Mouse (Mus musculus) adrenal gland, postnatal 14 days (tissue): ENCODE results near the gene Tdrd7. TPM values are rescaled to one million over a fixed set of nuclear protein-coding genes. Genes with fewer than 3 reads are reported as not detected.
A peak's percentile ranks its signal among the peaks of the same experiment; 100 is the strongest.

Source experiments
- DNase-seq: peaks from one replicate; pipeline ENCODE4 v3.0.0; 2021; ENCODE audit warnings: mixed read lengths
- total RNA-seq: library from RNA; stranded (reverse); gene quantifications from 2 replicates; pipeline ENCODE4 v1.2.3, GENCODE M21; 2021

Tdrd7 gene
- total RNA-seq, 1 experiment from 2014 or later: 23.0 TPM

DNA sequence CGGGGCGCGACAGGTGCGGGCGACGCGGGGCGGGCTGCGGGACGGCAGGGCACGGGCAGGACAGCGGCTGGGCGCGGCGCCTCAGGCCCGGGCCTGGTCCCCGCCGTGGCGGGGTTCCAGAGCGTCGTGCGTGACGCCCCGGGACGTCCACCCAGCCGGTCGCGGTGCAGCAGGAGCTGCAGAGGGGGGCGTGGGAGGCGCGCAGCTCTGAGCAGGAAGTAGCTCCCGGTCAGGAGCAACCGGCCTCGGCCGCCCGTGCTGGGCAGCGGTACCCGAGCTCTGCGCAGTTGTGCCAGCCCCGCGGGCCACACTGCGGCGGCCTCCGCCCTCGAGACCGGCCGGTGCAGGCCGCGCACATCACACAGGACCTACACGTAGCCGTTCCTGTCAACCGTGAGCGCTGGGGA, 7.3 kb downstream of the Tdrd7 start:
- DNase-seq: peak; percentile 82

DNA sequence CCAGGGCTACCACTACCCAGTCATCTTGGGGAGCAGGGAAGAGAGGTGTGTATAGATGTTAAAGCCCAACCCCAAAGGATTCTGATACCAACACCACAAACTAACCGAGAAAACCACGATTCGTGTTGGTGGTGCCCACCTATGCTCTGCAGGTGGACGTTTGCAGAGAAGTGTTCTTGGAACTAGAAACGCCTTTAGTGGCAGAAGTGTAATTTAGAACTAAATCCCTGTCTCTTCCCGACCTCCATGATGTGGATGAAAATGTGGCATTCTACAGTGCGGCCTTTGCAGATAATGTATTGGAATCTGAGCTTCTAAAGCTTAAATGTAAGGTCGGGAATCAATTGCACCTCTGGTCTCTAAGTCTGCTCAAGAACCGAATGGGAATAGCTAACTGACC, 7.8 kb downstream of the Tdrd7 start:
- no peak for DNase-seq

- DNase-seq: no peak
These were observed 12.0 kb downstream of the Tdrd7 start for GRCm38 (mm10) chr4:45976931-45977667.

GRCm38 (mm10) chr4:45979916-45980315, 14.8 kb downstream of the Tdrd7 start:
- DNase-seq: no peak

GRCm38 (mm10) chr4:45981054-45981453, 15.9 kb downstream of the Tdrd7 start:
- DNase-seq: no peak

DNA sequence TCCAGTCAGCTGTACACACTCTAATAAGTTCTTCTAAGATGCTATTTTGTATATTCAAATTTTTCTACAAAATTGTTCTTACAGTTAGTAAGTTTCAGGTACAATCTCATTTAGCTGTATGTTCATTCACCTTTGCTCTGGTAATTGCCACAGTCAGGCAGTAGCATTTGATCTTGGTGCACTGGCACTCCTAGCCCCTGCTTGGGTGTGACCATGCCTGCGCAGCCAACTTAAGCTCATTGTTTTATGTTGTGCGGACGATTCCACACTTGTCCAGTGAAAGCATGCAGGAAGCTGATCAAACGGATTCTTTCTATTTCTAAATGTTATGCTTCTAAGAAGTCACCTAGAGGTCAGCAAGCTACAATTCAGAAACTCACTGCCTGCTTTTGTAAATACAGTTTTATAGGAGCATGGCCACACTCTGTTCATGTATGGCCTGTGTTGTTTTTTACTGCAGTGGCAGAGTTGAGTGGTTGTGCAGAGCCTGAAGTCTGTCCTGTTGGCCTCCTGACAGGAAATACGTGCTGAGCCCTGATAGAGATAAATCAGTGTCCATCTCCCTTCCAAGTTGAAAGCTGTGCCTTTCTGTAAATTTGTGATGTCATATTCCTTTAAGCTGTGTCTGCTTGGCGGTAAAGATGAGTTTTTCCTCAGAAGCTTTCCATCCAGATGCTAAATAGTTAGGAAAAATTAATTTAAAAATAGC, 25.4 kb downstream of the Tdrd7 start:
- no peak for DNase-seq

DNA sequence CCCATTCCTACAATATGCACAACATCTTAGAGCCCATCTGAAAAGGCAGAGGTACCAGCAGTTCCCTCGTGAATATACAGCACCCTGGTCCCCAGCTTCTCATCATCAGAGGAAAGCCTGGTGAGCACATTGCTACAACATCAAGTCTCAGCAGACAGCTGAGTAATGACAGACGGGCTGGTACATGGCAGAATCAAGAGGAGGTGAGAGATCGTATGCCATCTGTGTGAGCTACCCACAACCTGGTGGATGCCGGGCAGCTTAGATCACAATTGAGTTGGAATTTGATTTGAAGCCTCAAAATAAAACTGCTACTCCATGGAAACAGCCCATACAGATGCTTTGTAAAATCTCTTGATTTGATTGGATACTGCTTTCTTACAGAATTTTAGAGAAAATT, 33.4 kb downstream of the Tdrd7 start:
- DNase-seq: no peak

DNA sequence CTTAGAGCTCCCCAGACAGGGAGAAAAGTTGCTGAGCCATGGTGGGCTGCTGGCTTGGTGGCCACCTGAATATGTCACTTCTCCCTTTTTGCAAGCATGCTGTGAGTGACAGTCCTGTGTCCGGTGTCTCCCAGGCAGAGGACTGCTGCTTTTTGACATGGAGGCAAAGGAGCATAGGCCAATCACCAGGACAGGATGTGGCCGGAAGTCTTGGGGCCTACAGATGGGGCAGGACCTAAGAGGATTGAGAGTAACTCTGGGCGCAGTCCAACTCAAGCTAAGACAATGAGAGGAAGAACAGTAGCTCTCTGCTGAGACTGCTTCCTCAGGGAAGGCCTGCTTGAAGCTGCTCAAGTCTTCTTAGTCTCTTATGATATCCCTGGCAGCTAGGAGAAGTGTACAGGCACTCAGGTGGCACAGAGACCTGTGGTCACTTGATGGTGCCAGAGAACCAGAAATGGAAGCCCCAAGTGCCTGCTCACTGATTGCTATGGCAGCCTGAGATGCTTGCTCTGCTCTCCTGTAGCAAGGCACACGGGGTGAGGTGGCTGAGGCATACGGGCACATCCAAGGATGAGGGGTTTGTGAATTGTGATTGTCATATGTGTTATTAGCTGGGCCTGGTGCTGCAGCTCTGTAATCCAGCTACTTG, 43.1 kb downstream of the Tdrd7 start:
- no peak for DNase-seq

- DNase-seq: no peak
These were observed 46.6 kb downstream of the Tdrd7 start for GRCm38 (mm10) chr4:46011698-46012097.

- no peak for DNase-seq
These were observed 50.5 kb downstream of the Tdrd7 start for GRCm38 (mm10) chr4:46015605-46016004.

- no peak for DNase-seq
These were observed 57.9 kb downstream of the Tdrd7 start for GRCm38 (mm10) chr4:46023021-46023481.

- peak; percentile 64 for DNase-seq
These were observed 60.8 kb downstream of the Tdrd7 start for GRCm38 (mm10) chr4:46025893-46026292.

DNA sequence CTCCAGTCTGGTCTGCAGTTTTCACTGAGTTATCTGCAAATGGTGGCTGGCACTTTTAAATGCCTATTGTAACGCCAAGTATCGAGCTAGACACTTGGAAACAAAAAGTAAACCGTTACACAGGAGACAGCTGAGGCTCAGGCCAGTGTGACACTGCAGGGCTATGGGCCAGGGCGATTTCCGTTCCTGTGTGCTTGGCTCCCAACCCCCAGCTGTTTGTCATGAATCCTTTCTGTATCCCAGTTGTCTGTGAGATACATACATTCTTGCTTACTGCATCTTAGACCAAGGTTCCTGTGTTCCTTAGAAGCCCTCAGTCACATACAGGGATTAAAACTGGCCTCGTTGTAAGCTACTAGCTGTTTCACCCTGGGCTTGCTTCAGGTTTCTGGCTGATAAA, 63.1 kb downstream of the Tdrd7 start:
- DNase-seq: no peak

DNA sequence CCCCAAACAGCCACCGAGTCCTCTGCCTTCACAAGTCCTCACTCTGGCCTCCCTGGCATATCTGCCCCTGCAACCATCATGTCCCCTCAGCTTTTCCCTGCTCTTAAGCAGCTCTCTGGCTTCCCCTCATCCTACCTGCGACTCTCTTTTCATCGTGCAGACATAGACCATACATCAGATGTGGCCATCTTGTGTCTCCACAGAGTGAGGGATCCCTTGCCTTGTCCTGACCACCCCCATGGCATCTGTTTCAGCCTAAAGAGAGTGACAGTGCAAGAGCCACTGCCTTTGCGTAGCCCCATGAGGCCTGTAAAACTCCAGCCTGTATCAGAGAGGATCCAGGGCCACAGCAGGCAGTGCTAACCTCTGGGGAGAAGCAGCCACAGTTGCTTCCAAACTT, 63.6 kb downstream of the Tdrd7 start:
- no peak for DNase-seq

DNA sequence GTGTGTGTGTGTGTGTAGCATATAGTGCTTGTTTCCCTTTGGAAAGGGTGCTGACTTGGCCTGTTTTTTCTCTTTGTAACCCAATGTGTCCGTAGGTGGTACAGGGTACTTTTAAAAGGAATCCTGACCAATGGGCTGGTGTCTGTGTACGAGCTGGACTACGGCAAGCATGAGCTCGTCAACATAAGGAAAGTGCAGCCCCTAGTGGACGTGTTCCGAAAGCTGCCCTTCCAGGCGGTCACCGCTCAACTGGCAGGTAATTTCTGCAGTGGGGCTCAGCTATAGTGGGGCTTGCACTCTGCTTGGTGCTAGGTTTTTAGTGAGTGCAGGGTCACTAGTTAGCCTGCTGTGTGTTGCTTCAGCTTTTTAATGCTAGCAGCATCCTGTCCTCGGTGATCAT, 64.4 kb downstream of the Tdrd7 start:
- DNase-seq: peak; percentile 61

- DNase-seq: no peak
These were observed 67.3 kb downstream of the Tdrd7 start for GRCm38 (mm10) chr4:46032448-46032847.

DNA sequence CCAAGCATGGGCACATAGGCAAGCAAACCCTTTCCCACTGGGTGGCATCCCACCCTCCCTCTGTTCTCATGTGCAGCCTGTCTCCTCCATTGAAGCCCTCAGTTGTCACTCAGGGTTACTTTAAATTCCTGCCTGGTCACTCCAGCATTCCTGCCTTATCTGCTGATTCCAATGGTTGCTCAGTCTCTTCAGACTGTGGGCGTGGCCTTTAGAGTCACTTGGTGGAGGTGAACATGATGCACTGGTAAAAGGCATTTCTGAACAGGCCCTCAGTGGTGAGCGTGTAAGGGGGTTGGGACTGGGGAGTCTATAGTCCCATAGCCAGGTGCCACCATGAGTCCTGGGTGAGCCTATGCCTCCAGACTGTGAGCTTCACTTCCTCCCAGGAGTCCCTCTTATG, 68.1 kb downstream of the Tdrd7 start:
- DNase-seq: no peak

- no peak for DNase-seq
These were observed 73.4 kb downstream of the Tdrd7 start for GRCm38 (mm10) chr4:46038591-46038891.

DNA sequence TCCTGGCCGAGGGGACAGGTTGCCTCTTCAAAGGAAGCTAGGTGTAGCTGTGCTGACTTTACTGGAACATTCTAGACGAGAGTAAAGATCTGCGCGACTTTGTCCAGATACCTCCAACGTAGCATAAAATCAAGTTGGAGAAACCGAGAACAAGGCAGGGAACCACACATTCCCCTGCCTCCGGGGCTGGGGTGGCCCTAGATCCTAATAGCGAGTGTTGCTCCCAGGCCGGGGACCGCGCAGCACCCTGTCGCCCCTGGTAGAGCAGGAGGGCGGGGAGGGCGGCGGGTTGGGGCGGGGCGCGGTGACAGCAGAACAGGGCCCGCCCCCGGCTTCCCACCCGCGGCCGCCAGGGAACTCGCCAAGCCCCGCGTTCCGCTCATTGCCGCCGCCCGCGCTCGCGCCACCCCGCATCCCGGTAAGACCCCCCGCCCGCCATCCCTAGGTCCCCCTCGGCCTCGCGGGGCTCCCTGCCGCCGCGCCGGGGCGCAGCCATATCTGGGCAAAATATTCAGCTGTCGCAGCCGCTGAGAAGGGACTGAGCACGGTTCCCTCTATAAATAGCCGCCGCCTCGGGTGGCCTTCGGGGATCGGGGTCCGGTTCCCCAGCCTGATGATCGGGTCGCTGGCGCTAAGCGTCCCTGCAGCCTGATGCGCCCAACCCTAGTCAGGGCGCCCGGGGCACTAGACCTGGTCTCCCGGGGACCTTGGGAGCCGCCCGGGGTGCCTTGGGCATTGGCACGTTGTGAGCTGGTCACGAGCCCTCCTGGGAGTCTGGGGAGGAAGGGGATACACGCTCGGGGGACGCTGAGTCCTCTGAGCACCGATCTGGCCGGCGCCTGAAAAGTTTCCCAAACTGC, 74.0 kb downstream of the Tdrd7 start, which contains the start of gene Tmod1:
Tmod1 (plus strand) TSS at position 44 of the 860 bp plus-strand sequence.
- peak; percentile 75 for DNase-seq

DNA sequence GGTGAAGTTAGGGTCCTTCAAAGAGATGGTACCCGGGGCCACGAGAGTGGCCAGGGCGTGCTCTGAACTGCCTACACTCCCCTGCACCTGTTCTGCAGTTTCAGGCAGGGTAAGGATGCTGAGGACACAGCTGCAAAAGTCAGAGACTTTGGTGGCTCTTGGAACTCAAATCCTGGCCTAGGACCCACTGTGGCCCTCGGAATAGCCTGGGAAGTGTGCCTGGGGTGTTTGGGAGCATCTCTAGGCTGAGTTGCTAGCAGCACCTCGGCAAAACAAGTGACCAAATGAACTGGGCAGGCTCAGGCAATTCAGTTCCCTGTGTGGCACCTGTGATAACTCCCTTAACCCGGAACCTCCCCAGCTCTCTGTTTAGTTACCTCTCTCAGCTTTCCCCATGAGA, 74.8 kb downstream of the Tdrd7 start:
- no peak for DNase-seq

GRCm38 (mm10) chr4:46040594-46041192, 75.6 kb downstream of the Tdrd7 start:
- no peak for DNase-seq
